Mouse (Mus musculus): Measurements from ENCODE around the gene Fars2. TPM values are rescaled to one million over a fixed set of nuclear protein-coding genes. Genes with fewer than 3 reads are reported as not detected.
A peak's percentile ranks its signal among the peaks of the same experiment; 100 is the strongest.

Gene Fars2
- polyA plus RNA-seq, 1 experiment from 2014 or later = 42.7 TPM

DNA sequence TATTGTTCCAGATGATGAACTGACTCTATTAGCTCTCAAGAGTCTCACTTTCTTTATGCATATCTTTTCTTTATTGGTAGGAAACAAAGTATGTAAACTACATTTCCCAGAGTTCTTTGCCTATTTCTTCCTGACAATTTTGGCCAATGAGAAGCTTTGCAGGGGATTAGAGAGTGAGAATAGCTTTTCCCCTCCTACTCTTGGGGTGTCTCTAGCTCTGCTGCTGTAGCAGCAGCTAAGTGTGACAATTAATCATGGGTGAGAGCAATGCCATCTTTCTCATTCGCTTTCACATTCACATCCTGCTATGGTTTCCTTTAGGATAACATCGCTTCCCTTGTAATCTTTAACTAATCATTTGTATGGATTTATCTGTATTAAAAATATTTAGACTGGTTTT lies 599.5 kb downstream of the Fars2 start:
- Histone ChIP-seq H3K9me3 (replicated peaks; ENCODE audit: control insufficient read depth, low read length) (no peaks in the 10 kb centered on the region), H3K9ac (ENCODE audit: low read depth, low read length) (no peak overlapping the region), H3K4me2 (no peak overlapping the region), H3K4me1 (ENCODE audit: control insufficient read depth, insufficient read depth, low read length) (no peaks in the 10 kb centered on the region), H3K36me3 (ENCODE audit: control insufficient read depth, insufficient read depth, low read length) (no peaks in the 10 kb centered on the region), H3K27ac (ENCODE audit: low read depth, low read length) (no peak overlapping the region), H3K4me3 (ENCODE audit: low read depth, low read length) (no peak overlapping the region), H3K27me3 (ENCODE audit: control insufficient read depth, insufficient read depth, low read length) (peaks cover 14% of the 10 kb centered on the region)
- 39% methylated on average over 2 of the region's 2 CpGs for WGBS (ENCODE audit: insufficient replicate concordance)
- ATAC-seq (replicated peaks; ENCODE audit: insufficient number of reproducible peaks, low FRiP score, low TSS enrichment) = no peak

- Histone ChIP-seq H3K27me3 (ENCODE audit: control insufficient read depth, insufficient read depth, low read length) (peaks cover 21% of the 10 kb centered on the region), H3K9ac (ENCODE audit: low read depth, low read length) (no peak overlapping the region), H3K27ac (ENCODE audit: low read depth, low read length) (no peak overlapping the region), H3K4me2 (no peak overlapping the region), H3K36me3 (ENCODE audit: control insufficient read depth, insufficient read depth, low read length) (no peaks in the 10 kb centered on the region), H3K9me3 (replicated peaks; ENCODE audit: control insufficient read depth, low read length) (no peaks in the 10 kb centered on the region), H3K4me1 (ENCODE audit: control insufficient read depth, insufficient read depth, low read length) (no peaks in the 10 kb centered on the region), H3K4me3 (ENCODE audit: low read depth, low read length) (no peak overlapping the region)
- ATAC-seq (replicated peaks; ENCODE audit: insufficient number of reproducible peaks, low FRiP score, low TSS enrichment) = no peak
- 57% methylated on average over 3 of the region's 3 CpGs for WGBS (ENCODE audit: insufficient replicate concordance)
These were observed 600.2 kb downstream of the Fars2 start for GRCm38 (mm10) chr13:36717376-36717775.

- no peak overlapping the region for H3K9ac ChIP-seq (ENCODE audit: low read depth, low read length)
- no peaks in the 10 kb centered on the region for H3K9me3 ChIP-seq (replicated peaks; ENCODE audit: control insufficient read depth, low read length)
- H3K4me1 ChIP-seq (ENCODE audit: control insufficient read depth, insufficient read depth, low read length) = no peaks in the 10 kb centered on the region; the same call in none of the 2 replicates
- peaks cover 44% of the 10 kb centered on the region for H3K27me3 ChIP-seq (ENCODE audit: control insufficient read depth, insufficient read depth, low read length)
- no peak for ATAC-seq (replicated peaks; ENCODE audit: insufficient number of reproducible peaks, low FRiP score, low TSS enrichment)
- no peak overlapping the region for H3K27ac ChIP-seq (ENCODE audit: low read depth, low read length)
- no peaks in the 10 kb centered on the region for H3K36me3 ChIP-seq (ENCODE audit: control insufficient read depth, insufficient read depth, low read length)
- H3K4me2 ChIP-seq = no peak overlapping the region
- 90% methylated on average over 5 of the region's 5 CpGs for WGBS (ENCODE audit: insufficient replicate concordance)
- no peak overlapping the region for H3K4me3 ChIP-seq (ENCODE audit: low read depth, low read length)
These were observed 603.2 kb downstream of the Fars2 start for GRCm38 (mm10) chr13:36720297-36721017.

DNA sequence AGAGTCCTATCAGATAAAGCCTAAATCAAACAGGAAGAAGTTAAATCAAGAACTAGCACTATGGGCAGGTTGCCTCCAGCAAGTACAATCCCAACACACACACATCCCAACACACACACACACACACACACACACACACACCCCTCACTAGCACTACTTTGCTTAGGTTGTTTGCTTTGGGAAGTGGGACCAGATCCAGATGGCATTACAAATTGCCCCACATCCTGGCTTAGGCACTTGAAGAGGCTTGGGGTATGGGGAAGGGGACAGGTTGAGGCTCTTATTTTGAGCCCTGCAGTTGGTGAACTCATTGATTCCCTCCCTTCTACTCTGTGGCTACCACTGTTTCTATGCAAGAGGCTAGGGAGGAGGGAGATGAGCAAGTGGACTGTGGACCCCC lies 605.1 kb downstream of the Fars2 start:
- H3K9me3 ChIP-seq (replicated peaks; ENCODE audit: control insufficient read depth, low read length) = no peaks in the 10 kb centered on the region
- H3K9ac ChIP-seq (ENCODE audit: low read depth, low read length) = no peak overlapping the region
- H3K27ac ChIP-seq (ENCODE audit: low read depth, low read length) = no peak overlapping the region
- peaks cover 60% of the 10 kb centered on the region for H3K27me3 ChIP-seq (ENCODE audit: control insufficient read depth, insufficient read depth, low read length)
- no peak overlapping the region for H3K4me2 ChIP-seq
- no peak overlapping the region for H3K4me3 ChIP-seq (ENCODE audit: low read depth, low read length)
- peaks cover 4% of the 10 kb centered on the region for H3K4me1 ChIP-seq (ENCODE audit: control insufficient read depth, insufficient read depth, low read length)
- H3K36me3 ChIP-seq (ENCODE audit: control insufficient read depth, insufficient read depth, low read length) = no peaks in the 10 kb centered on the region
- no peak for ATAC-seq (replicated peaks; ENCODE audit: insufficient number of reproducible peaks, low FRiP score, low TSS enrichment)

DNA sequence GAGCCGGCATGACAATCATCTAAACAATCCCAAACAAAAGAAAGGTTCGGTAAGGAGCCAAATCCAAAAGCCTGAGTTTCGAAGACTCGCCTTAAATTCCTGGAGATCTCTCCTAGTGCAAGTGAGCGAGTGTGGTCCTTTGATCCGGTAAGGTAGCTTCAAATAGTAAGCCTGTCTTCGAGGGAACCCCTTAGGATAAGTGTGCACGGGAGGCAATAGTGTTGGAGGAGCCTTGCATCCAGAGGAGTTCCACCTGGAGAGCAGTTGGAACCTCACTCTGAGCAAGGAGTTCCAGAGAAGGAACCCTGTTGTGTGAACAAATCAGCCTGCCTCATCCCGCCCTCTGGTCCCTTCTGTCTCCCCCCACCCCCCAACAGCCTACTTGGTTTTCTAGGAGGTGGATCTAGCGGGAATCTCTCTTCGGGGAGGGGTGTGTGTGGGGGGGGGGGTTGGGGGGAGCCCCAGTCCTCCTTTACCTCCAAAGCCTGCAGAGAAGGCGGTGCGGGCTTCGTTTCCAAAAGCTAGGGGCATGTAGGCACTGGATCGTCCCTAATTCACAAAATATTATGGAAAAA lies 606.6 kb downstream of the Fars2 start:
- no peak overlapping the region for H3K27ac ChIP-seq (ENCODE audit: low read depth, low read length)
- no peak overlapping the region for H3K9ac ChIP-seq (ENCODE audit: low read depth, low read length)
- H3K4me2 ChIP-seq = no peak overlapping the region
- H3K4me3 ChIP-seq (ENCODE audit: low read depth, low read length) = no peak overlapping the region
- H3K27me3 ChIP-seq (ENCODE audit: control insufficient read depth, insufficient read depth, low read length) = peaks cover 73% of the 10 kb centered on the region
- H3K36me3 ChIP-seq (ENCODE audit: control insufficient read depth, insufficient read depth, low read length) = no peaks in the 10 kb centered on the region
- no peaks in the 10 kb centered on the region for H3K9me3 ChIP-seq (replicated peaks; ENCODE audit: control insufficient read depth, low read length)
- WGBS (ENCODE audit: insufficient replicate concordance) = 4% methylated on average over 15 of the region's 15 CpGs
- peaks cover 6% of the 10 kb centered on the region for H3K4me1 ChIP-seq (ENCODE audit: control insufficient read depth, insufficient read depth, low read length)
- ATAC-seq (replicated peaks; ENCODE audit: insufficient number of reproducible peaks, low FRiP score, low TSS enrichment) = no peak

DNA sequence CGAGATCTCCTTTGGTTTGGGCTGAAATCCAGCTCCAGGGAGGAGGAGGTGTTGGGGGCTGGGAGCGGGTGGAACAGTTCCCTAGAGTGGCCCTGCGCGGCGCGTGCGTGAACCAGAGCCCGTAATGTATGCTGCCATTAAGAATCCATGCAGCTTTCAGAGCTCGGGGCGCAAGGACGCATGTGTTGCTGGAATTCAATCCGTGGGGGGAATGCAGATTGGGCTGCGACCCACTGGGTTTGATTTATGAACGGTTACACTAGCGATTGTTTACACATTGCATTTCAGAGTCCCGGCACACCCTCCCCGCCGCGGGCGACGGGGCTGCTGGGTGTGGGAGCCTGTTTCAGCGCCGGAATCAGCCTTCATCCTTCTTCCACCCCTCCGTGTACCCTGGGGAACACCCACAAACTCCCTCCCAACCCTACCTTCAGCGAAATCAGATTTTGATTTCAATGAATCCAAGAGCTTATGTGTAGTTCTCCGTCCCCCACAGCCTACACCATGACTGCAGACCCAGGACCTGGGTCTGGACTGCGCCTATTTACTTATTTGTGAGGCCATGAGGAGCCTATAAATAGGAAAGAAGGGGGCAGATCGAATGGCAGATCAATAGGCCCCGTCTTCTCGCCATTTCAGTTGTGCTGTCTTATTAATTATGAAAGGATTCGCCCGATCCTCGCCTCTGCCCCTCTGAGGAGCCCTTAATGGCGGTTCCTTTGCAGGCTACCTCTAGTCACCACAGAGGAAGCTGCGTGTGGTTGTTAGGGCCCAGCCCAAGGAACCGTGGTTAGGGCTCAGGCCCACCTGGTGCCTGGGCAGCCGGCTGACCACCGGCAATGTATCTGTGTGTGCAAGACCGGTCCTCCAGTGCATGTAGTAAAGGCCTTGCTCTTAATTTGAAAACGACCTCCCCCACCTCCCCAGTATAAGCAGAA lies 607.6 kb downstream of the Fars2 start:
- Histone ChIP-seq H3K27ac (ENCODE audit: low read depth, low read length) (no peak overlapping the region), H3K9ac (ENCODE audit: low read depth, low read length) (no peak overlapping the region), H3K4me1 (ENCODE audit: control insufficient read depth, insufficient read depth, low read length) (peaks cover 6% of the 10 kb centered on the region), H3K4me2 (peak overlapping the region; percentile 56), H3K36me3 (ENCODE audit: control insufficient read depth, insufficient read depth, low read length) (no peaks in the 10 kb centered on the region), H3K9me3 (replicated peaks; ENCODE audit: control insufficient read depth, low read length) (no peaks in the 10 kb centered on the region), H3K4me3 (ENCODE audit: low read depth, low read length) (peak overlapping the region; percentile 31), H3K27me3 (ENCODE audit: control insufficient read depth, insufficient read depth, low read length) (peaks cover 83% of the 10 kb centered on the region)
- no peak for ATAC-seq (replicated peaks; ENCODE audit: insufficient number of reproducible peaks, low FRiP score, low TSS enrichment)
- 1% methylated on average over 40 of the region's 40 CpGs for WGBS (ENCODE audit: insufficient replicate concordance)

DNA sequence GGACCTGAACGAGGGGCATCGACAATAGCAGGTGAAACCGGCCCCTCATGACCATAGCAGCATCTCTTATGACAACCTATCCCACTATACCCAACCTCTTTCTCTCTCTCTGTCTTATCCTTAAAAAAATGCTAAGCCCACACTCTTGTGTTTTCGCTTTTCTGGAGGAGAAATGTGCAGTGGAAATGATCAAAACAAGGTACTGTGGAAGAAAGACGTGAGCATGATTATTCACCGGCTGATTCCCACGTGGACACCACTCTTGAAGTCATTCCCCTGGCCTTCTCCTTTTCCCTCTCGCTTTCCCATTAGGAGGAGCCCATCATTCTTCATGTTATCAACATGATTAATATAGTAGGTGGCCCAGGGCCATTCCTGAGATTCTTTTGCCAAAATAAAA lies 608.7 kb downstream of the Fars2 start:
- ATAC-seq (replicated peaks; ENCODE audit: insufficient number of reproducible peaks, low FRiP score, low TSS enrichment) = no peak
- 6% methylated on average over 8 of the region's 8 CpGs for WGBS (ENCODE audit: insufficient replicate concordance)
- H3K4me3 ChIP-seq (ENCODE audit: low read depth, low read length) = no peak overlapping the region

GRCm38 (mm10) chr13:36726551-36726950 lies 609.3 kb downstream of the Fars2 start:
- peak overlapping the region; percentile 75 for H3K4me2 ChIP-seq
- H3K27me3 ChIP-seq (ENCODE audit: control insufficient read depth, insufficient read depth, low read length) = peaks cover 87% of the 10 kb centered on the region
- no peak overlapping the region for H3K9ac ChIP-seq (ENCODE audit: low read depth, low read length)
- peak overlapping the region; percentile 46 for H3K4me3 ChIP-seq (ENCODE audit: low read depth, low read length)
- WGBS (ENCODE audit: insufficient replicate concordance) = 0% methylated on average over 24 of the region's 24 CpGs
- H3K27ac ChIP-seq (ENCODE audit: low read depth, low read length) = no peak overlapping the region
- H3K9me3 ChIP-seq (replicated peaks; ENCODE audit: control insufficient read depth, low read length) = no peaks in the 10 kb centered on the region
- no peak for ATAC-seq (replicated peaks; ENCODE audit: insufficient number of reproducible peaks, low FRiP score, low TSS enrichment)
- peaks cover 6% of the 10 kb centered on the region for H3K4me1 ChIP-seq (ENCODE audit: control insufficient read depth, insufficient read depth, low read length)
- H3K36me3 ChIP-seq (ENCODE audit: control insufficient read depth, insufficient read depth, low read length) = no peaks in the 10 kb centered on the region

More for the DNA sequence above, 608.7 kb downstream of the Fars2 start:
- peaks cover 86% of the 10 kb centered on the region for H3K27me3 ChIP-seq (ENCODE audit: control insufficient read depth, insufficient read depth, low read length)
- H3K36me3 ChIP-seq (ENCODE audit: control insufficient read depth, insufficient read depth, low read length) = no peaks in the 10 kb centered on the region
- no peak overlapping the region; the same call in 1 of the 2 replicates for H3K4me2 ChIP-seq
- H3K27ac ChIP-seq (ENCODE audit: low read depth, low read length) = no peak overlapping the region
- no peak overlapping the region for H3K9ac ChIP-seq (ENCODE audit: low read depth, low read length)
- H3K4me1 ChIP-seq (ENCODE audit: control insufficient read depth, insufficient read depth, low read length) = peaks cover 6% of the 10 kb centered on the region
- H3K9me3 ChIP-seq (replicated peaks; ENCODE audit: control insufficient read depth, low read length) = no peaks in the 10 kb centered on the region

All from heart, embryonic 11.5 days (tissue).